In genomic region chr11:105525608-105526007, GRCm38 (mm10) we compare ENCODE assay signal across 7 mouse cellular contexts.
DNase-seq lines count a peak whose midpoint lies in the region; ATAC-seq and TF ChIP-seq lines count a peak whose summit lies in the region.

No protein-coding gene starts in this region.

- H3K4me1 ChIP-seq in embryonic facial prominence, embryonic 10.5 days, result peaks cover 44% of the 10 kb centered on the region
- peaks cover 7 to 13% of the 10 kb centered on the region in 2 experiments for H3K4me1 ChIP-seq in heart, embryonic 14.5 days (ENCODE audit: control insufficient read depth in 2 of 2, insufficient read depth in 2 of 2, low read length in 2 of 2)
- peaks cover 9% of the 10 kb centered on the region for H3K4me1 ChIP-seq in limb, embryonic 14.5 days (ENCODE audit: control insufficient read depth, insufficient read depth, low read length)
- 0 out of 2 replicates have a peak, but pooled peaks cover 2% of the 10 kb centered on the region for H3K4me1 ChIP-seq in stomach, postnatal 0 days (replicated peaks; ENCODE audit: control insufficient read depth, insufficient read depth)

- no peak for TF ChIP-seq CTCF in stomach, postnatal 0 days (IDR thresholded peaks at IDR 0.05; ENCODE audit: low read depth)

- no peaks in the 10 kb centered on the region for H3K27me3 ChIP-seq in embryonic facial prominence, embryonic 10.5 days (replicated peaks; ENCODE audit: low read depth, poor library complexity, severe bottlenecking)
- H3K27me3 ChIP-seq in heart, embryonic 14.5 days (ENCODE audit: control insufficient read depth, insufficient read depth, low read length), result no peaks in the 10 kb centered on the region
- no peaks in the 10 kb centered on the region for H3K27me3 ChIP-seq in limb, embryonic 14.5 days (ENCODE audit: control insufficient read depth, insufficient read depth, low read length)
- H3K27me3 ChIP-seq in stomach, postnatal 0 days (ENCODE audit: control insufficient read depth, insufficient read depth, low read length), result no peaks in the 10 kb centered on the region

- no peaks in the 10 kb centered on the region for H3K9me3 ChIP-seq in embryonic facial prominence, embryonic 10.5 days
- no peaks in the 10 kb centered on the region for H3K9me3 ChIP-seq in heart, embryonic 14.5 days (ENCODE audit: control insufficient read depth, low read length)
- H3K9me3 ChIP-seq in limb, embryonic 14.5 days (ENCODE audit: control insufficient read depth, low read length), result no peaks in the 10 kb centered on the region
- no peaks in the 10 kb centered on the region for H3K9me3 ChIP-seq in stomach, postnatal 0 days (ENCODE audit: control insufficient read depth, low read length)

- H3K36me3 ChIP-seq in embryonic facial prominence, embryonic 10.5 days (replicated peaks), result no peaks in the 10 kb centered on the region
- H3K36me3 ChIP-seq in heart, embryonic 14.5 days (ENCODE audit: control insufficient read depth, insufficient read depth, low read length), result no peaks in the 10 kb centered on the region
- H3K36me3 ChIP-seq in limb, embryonic 14.5 days (ENCODE audit: control insufficient read depth, insufficient read depth, low read length), result no peaks in the 10 kb centered on the region
- no peaks in the 10 kb centered on the region for H3K36me3 ChIP-seq in stomach, postnatal 0 days (ENCODE audit: control insufficient read depth, insufficient read depth, low read length)

- TF ChIP-seq POLR2A in limb, embryonic 14.5 days (IDR thresholded peaks at IDR 0.05; ENCODE audit: borderline replicate concordance, extremely low read depth, insufficient read depth, insufficient read length), result no peak

- DNase-seq in right cerebral cortex, adult 18-20 months, result peak; percentile 58
- no peak for DNase-seq in right cerebral cortex, postnatal 25 days
- DNase-seq in embryonic facial prominence, embryonic 10.5 days (ENCODE audit: low spot score), result peak; percentile 63
- DNase-seq in limb, embryonic 14.5 days (ENCODE audit: low spot score), result no peak
- peak; percentile 74 for DNase-seq in stomach, postnatal 0 days (ENCODE audit: low spot score)
- DNase-seq in layer of hippocampus, adult 8-10 months (ENCODE audit: low spot score in 2 of 2), result no peak

- H3K4me2 ChIP-seq in heart, embryonic 14.5 days (ENCODE audit: low read length), result no peak overlapping the region
- no peak overlapping the region for H3K4me2 ChIP-seq in limb, embryonic 14.5 days (replicated peaks; ENCODE audit: low read depth, low read length, severe bottlenecking)
- H3K4me2 ChIP-seq in stomach, postnatal 0 days (replicated peaks; ENCODE audit: low read depth), result no peak overlapping the region

- no peak for TF ChIP-seq EP300 in stomach, postnatal 0 days (optimal IDR thresholded peaks at IDR 0.05)

- H3K9ac ChIP-seq in heart, embryonic 14.5 days (ENCODE audit: low read length), result no peak overlapping the region
- H3K9ac ChIP-seq in limb, embryonic 14.5 days (ENCODE audit: low read depth, low read length, severe bottlenecking), result no peak overlapping the region
- H3K9ac ChIP-seq in stomach, postnatal 0 days (ENCODE audit: low read length), result no peak overlapping the region

- WGBS in embryonic facial prominence, embryonic 10.5 days, result 44% methylated on average over 5 of the region's 5 CpGs
- WGBS in heart, embryonic 14.5 days, result 30% methylated on average over 5 of the region's 5 CpGs
- 28% methylated on average over 5 of the region's 5 CpGs for WGBS in limb, embryonic 14.5 days
- WGBS in stomach, postnatal 0 days, result 11% methylated on average over 5 of the region's 5 CpGs

- peak; percentile 61 for ATAC-seq in heart, embryonic 14.5 days (ENCODE audit: insufficient number of reproducible peaks, insufficient read depth, low FRiP score, low read depth)
- peak; percentile 55; the same call in 1 of the 2 replicates for ATAC-seq in limb, embryonic 14.5 days (ENCODE audit: low FRiP score, low read depth)
- ATAC-seq in stomach, postnatal 0 days (ENCODE audit: low FRiP score, low TSS enrichment), result peak; percentile 81

- peak overlapping the region; percentile 21; the same call in 1 of the 2 replicates for H3K27ac ChIP-seq in embryonic facial prominence, embryonic 10.5 days (replicated peaks)
- H3K27ac ChIP-seq in heart, embryonic 14.5 days (replicated peaks in 1 of 2; ENCODE audit: control insufficient read depth in 1 of 2, insufficient read depth in 1 of 2, low read depth in 2 of 2, low read length in 2 of 2), result peak overlapping the region; percentile 21 to 39; a peak in 2 of 4 replicates
- H3K27ac ChIP-seq in limb, embryonic 14.5 days (replicated peaks; ENCODE audit: low read depth, low read length), result no peak overlapping the region
- no peak overlapping the region for H3K27ac ChIP-seq in stomach, postnatal 0 days (replicated peaks)

- no peak overlapping the region for H3K4me3 ChIP-seq in embryonic facial prominence, embryonic 10.5 days
- no peak overlapping the region for H3K4me3 ChIP-seq in heart, embryonic 14.5 days (ENCODE audit: control insufficient read depth in 1 of 2, insufficient read depth in 1 of 2, low read depth in 1 of 2, low read length in 2 of 2)
- H3K4me3 ChIP-seq in limb, embryonic 14.5 days (replicated peaks; ENCODE audit: low read length), result no peak overlapping the region
- H3K4me3 ChIP-seq in stomach, postnatal 0 days (ENCODE audit: low read depth, low read length), result no peak overlapping the region

Comparison
In these comparisons a context has a peak if more than half of its experiments do, and no peak if none do; other contexts are left out.
1. DNase-seq: peak in right cerebral cortex, adult 18-20 months (single experiment), embryonic facial prominence, embryonic 10.5 days (single experiment) and stomach, postnatal 0 days (single experiment); none in right cerebral cortex, postnatal 25 days (single experiment), limb, embryonic 14.5 days (single experiment) and layer of hippocampus, adult 8-10 months (0 of 2).
2. H3K27ac ChIP-seq: peak in embryonic facial prominence, embryonic 10.5 days (single experiment) and heart, embryonic 14.5 days (2 of 2); none in limb, embryonic 14.5 days (single experiment) and stomach, postnatal 0 days (single experiment).
3. Peak in every context shown above with its lines, with median percentiles within 50 percentile points of each other: ATAC-seq.